Mouse (Mus musculus): ENCODE results near the gene Olfr498.

Olfr498 gene

GRCm38 (mm10) chr7:108465026-108465425, at the start of gene Olfr498:
TSS of gene Olfr498 (plus strand) at chr7:108465326.
- DNase-seq (ENCODE audit: low read depth in 2 of 2, low spot score in 2 of 2): no peak

DNA sequence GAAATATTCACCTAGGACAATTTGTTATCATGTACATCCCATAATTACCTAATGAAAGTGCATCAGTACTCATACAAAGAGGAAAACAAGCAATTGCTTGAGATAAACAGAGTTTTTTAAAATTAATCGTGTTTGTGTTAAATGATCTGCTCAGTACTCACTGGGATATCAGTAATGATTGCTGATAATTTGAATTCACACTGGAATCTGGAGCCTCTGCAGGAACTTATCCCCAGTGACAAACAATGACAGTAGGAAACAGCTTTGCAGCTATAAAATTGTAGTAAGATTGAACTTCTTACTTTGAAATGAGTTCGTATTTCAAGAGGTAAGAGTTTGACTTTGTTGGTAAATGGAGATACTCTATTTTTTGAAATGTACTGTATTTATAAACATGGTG, 45.0 kb upstream of the Olfr498 start, which contains the start of gene Olfr497:
TSS of gene Olfr497 (plus strand) at position 301 of the 400 bp plus-strand sequence.
- no peak for DNase-seq (ENCODE audit: low read depth in 2 of 2, low spot score in 2 of 2)
